Mouse (Mus musculus) neural tube, embryonic 11.5 days (tissue): ENCODE results near the gene Rdh9. TPM values are rescaled to one million over a fixed set of nuclear protein-coding genes. Genes with fewer than 3 reads are reported as not detected.
A peak's percentile ranks its signal among the peaks of the same experiment; 100 is the strongest.

Source experiments
- ATAC-seq: fragments of 200-750 bp; cut with Nextera tagmentation; 2 replicates; pipeline ENCODE4 v1.8.0; 2017; ENCODE audit warnings: moderate number of reproducible peaks, mild to moderate bottlenecking, moderate TSS enrichment, moderate library complexity; ENCODE audit not compliant: insufficient read depth, low FRiP score, low TSS enrichment
- DNase-seq: peaks from one replicate; pipeline ENCODE4 v3.0.0-alpha.2; 2015; ENCODE audit warnings: low spot score
- H3K27ac ChIP-seq: fragments of 300-500 bp; sonication (generic); 2 replicates; pipeline ENCODE4 v1.5.1; 2014; ENCODE audit warnings: low read depth, mild to moderate bottlenecking, low read length
- H3K27me3 ChIP-seq: fragments of 300-500 bp; sonication (generic); 2 replicates; pipeline ENCODE4 v1.6.1; 2014; ENCODE audit warnings: mild to moderate bottlenecking, low read length, mixed read lengths; ENCODE audit not compliant: control insufficient read depth, insufficient read depth
- H3K36me3 ChIP-seq: fragments of 300-500 bp; sonication (generic); 2 replicates; pipeline ENCODE4 v1.6.1; 2014; ENCODE audit warnings: mild to moderate bottlenecking, low read length, moderate library complexity, mixed read lengths; ENCODE audit not compliant: control insufficient read depth, insufficient read depth
- H3K4me1 ChIP-seq: fragments of 300-500 bp; sonication (generic); 2 replicates; pipeline ENCODE4 v1.6.1; 2014; ENCODE audit warnings: low read length, mixed read lengths; ENCODE audit not compliant: control insufficient read depth, insufficient read depth
- H3K4me2 ChIP-seq: fragments of 300-500 bp; sonication (generic); 2 replicates; pipeline ENCODE4 v1.6.1; 2014; ENCODE audit warnings: low read depth, mild to moderate bottlenecking, moderate library complexity
- H3K4me3 ChIP-seq: fragments of 300-500 bp; sonication (generic); 2 replicates; pipeline ENCODE4 v1.5.1; 2014; ENCODE audit warnings: low read depth, low read length
- H3K9ac ChIP-seq: fragments of 300-500 bp; sonication (generic); 2 replicates; pipeline ENCODE4 v1.6.1; 2014; ENCODE audit warnings: mild to moderate bottlenecking, low read length
- H3K9me3 ChIP-seq: fragments of 300-500 bp; sonication (generic); 2 replicates; pipeline ENCODE4 v1.6.1; 2016; ENCODE audit warnings: low read length; ENCODE audit not compliant: control insufficient read depth
- WGBS: fragments of 180-500 bp; shearing (Covaris S2); extraction: QIAGEN DNeasy Blood & Tissue Kit; methylation state at CpG from one replicate; pipeline ENCODE4 v1.1.7; 2014; 5-methylcytosine and 5-hydroxymethylcytosine counted together
- polyA plus RNA-seq: library from polyadenylated mRNA; unstranded; fragments of >200 nt; fragmentation: Nextera tagmentation; extraction: Ambion mirVana; gene quantifications from 2 replicates; pipeline ENCODE4 v1.2.1, GENCODE M21; 2014

Rdh9 gene
- polyA plus RNA-seq, 1 experiment from 2014 or later, result not detected

DNA sequence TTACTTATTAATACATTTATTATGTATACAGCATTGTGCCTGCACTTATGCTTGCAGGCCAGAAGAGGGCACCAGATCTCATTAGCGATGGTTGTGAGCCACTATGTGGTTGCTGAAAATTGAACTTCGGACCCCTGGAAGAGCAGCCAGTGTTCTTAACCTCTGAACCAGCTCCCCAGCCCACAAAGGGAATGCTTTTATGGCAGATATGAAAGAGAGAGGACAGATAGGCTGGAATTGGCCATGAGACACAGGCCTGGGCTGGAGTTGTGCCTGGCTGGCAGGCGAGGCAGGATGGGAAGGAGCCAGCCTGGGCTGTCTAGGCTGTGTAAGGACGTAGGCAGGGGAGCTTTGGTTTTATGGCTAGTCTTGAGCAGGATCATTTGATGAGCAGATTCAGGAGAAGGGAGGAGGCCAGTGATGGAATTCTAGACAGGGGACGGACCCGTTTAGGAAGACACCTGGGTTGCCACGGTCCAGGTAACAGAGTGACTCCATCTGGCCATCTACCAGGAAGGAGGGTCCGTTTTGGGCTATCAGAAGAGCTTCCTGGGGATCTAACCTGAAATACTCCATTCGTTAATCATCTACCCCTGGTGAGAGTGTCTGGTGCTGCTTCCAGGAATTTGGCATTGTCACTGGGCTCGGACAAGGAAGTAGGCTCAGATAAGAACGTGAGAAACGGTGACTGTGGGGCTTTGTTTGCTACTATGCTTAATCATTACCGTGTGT lies 37.9 kb upstream of the Rdh9 start:
- no peak overlapping the region for H3K4me3 ChIP-seq
- no peak overlapping the region for H3K4me2 ChIP-seq
- H3K27me3 ChIP-seq, result no peaks in the 10 kb centered on the region
- no peak overlapping the region for H3K27ac ChIP-seq
- peaks cover 13% of the 10 kb centered on the region for H3K36me3 ChIP-seq
- ATAC-seq, result no peak
- WGBS, result 56% methylated on average over 13 of the region's 13 CpGs
- H3K9me3 ChIP-seq, result no peaks in the 10 kb centered on the region
- DNase-seq, result peak; percentile 33
- no peak overlapping the region for H3K9ac ChIP-seq
- peaks cover 6% of the 10 kb centered on the region; the same call in 1 of the 2 replicates for H3K4me1 ChIP-seq

GRCm38 (mm10) chr10:127739083-127739660 lies 37.0 kb upstream of the Rdh9 start, which contains the start of gene Zbtb39:
TSS of gene Zbtb39 (plus strand) at chr10:127739538.
- peak; percentile 82 for ATAC-seq
- peak; percentile 87 for DNase-seq

DNA sequence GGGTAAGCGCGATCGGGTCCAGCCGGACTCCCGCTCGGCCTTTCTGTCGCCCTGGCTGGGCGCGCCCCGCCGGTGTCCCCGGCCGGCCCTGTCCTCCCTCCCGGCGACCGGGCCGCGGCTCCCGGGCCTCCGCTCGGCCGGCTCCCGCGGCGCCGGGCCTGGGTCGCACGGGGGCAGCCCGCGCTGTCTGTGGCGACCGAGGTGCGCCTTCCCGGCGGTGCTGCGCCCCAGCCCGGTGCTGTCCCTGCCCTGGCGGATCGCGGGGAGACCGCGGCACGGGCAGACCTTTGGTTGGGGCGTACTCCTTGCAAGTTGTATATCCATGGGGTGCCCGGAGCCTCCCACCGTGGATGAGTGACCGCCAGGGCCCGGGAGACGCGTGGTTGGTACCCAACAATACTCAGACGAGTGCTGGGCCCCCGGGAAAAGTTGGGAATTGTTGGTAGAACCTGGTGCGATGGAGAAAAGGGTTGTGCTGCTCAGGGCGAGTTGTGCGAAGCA lies 36.5 kb upstream of the Rdh9 start:
- H3K4me2 ChIP-seq, result peak overlapping the region; percentile 53
- H3K27ac ChIP-seq, result peak overlapping the region; percentile 56
- peak overlapping the region; percentile 98 for H3K9ac ChIP-seq
- peak overlapping the region; percentile 99 for H3K4me3 ChIP-seq
- DNase-seq (peak; percentile 60), ATAC-seq (peak; percentile 45; the same call in 1 of the 2 replicates)
- under 1% methylated on average over 31 of the region's 55 CpGs for WGBS
- peaks cover 26% of the 10 kb centered on the region for H3K36me3 ChIP-seq
- H3K27me3 ChIP-seq, result no peaks in the 10 kb centered on the region
- H3K4me1 ChIP-seq, result peaks cover 6% of the 10 kb centered on the region; the same call in 1 of the 2 replicates
- no peaks in the 10 kb centered on the region for H3K9me3 ChIP-seq

More at GRCm38 (mm10) chr10:127739083-127739660, 37.0 kb upstream of the Rdh9 start, which contains the start of gene Zbtb39:
- H3K36me3 ChIP-seq, result peaks cover 21% of the 10 kb centered on the region
- peak within 1 kb of the TSS; percentile 56 for H3K27ac ChIP-seq
- no peaks in the 10 kb centered on the region for H3K27me3 ChIP-seq
- H3K4me2 ChIP-seq, result peak within 1 kb of the TSS; percentile 53
- WGBS, result 4% methylated on average over 26 of the region's 61 CpGs
- peaks cover 6% of the 10 kb centered on the region; the same call in 1 of the 2 replicates for H3K4me1 ChIP-seq
- no peaks in the 10 kb centered on the region for H3K9me3 ChIP-seq
- H3K4me3 ChIP-seq, result peak within 1 kb of the TSS; percentile 99
- H3K9ac ChIP-seq, result peak within 1 kb of the TSS; percentile 98

DNA sequence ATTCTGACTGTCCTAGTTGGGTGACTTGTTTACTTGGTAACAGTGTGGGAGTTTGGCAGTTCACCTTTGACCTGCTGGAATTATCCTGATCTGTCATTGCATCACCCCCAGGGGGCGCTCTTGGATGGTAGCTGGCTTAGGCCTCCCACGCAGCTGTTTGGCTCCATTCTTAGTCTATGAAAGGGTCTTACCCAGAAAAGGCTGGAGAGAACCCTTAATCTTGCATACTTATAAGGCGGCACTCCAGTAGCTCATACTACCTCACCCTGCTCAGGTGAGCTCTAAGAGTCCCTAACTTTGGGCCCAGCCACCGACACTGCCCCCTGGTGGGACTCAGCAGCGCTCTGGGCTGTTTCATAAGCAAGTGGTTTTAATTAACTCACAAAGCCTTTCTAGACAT lies 31.5 kb upstream of the Rdh9 start:
- ATAC-seq, result no peak

GRCm38 (mm10) chr10:127745886-127746285 lies 30.3 kb upstream of the Rdh9 start:
- no peak overlapping the region for H3K4me2 ChIP-seq
- no peaks in the 10 kb centered on the region for H3K27me3 ChIP-seq
- ATAC-seq (no peak), DNase-seq (no peak)
- H3K9me3 ChIP-seq, result no peaks in the 10 kb centered on the region
- no peak overlapping the region for H3K9ac ChIP-seq
- H3K36me3 ChIP-seq, result peaks cover 28% of the 10 kb centered on the region
- peaks cover 14% of the 10 kb centered on the region for H3K4me1 ChIP-seq
- WGBS, result 77% methylated on average over 5 of the region's 5 CpGs
- no peak overlapping the region for H3K27ac ChIP-seq
- no peak overlapping the region for H3K4me3 ChIP-seq

More for the DNA sequence above, 31.5 kb upstream of the Rdh9 start:
- Histone ChIP-seq H3K4me2 (no peak overlapping the region), H3K36me3 (peaks cover 28% of the 10 kb centered on the region), H3K9me3 (no peaks in the 10 kb centered on the region), H3K4me3 (no peak overlapping the region), H3K27ac (no peak overlapping the region), H3K4me1 (peaks cover 16% of the 10 kb centered on the region), H3K27me3 (no peaks in the 10 kb centered on the region), H3K9ac (no peak overlapping the region)
- 70% methylated on average over 5 of the region's 5 CpGs for WGBS
- peak; percentile 43 for DNase-seq

GRCm38 (mm10) chr10:127747254-127747653 lies 28.9 kb upstream of the Rdh9 start:
- no peak for ATAC-seq
- H3K9ac ChIP-seq, result no peak overlapping the region
- no peak for DNase-seq
- no peaks in the 10 kb centered on the region for H3K27me3 ChIP-seq
- peaks cover 13% of the 10 kb centered on the region for H3K4me1 ChIP-seq
- no peak overlapping the region for H3K27ac ChIP-seq
- H3K9me3 ChIP-seq, result no peaks in the 10 kb centered on the region
- H3K4me3 ChIP-seq, result no peak overlapping the region
- WGBS, result 92% methylated on average over 8 of the region's 8 CpGs
- no peak overlapping the region for H3K4me2 ChIP-seq
- H3K36me3 ChIP-seq, result peaks cover 21% of the 10 kb centered on the region

DNA sequence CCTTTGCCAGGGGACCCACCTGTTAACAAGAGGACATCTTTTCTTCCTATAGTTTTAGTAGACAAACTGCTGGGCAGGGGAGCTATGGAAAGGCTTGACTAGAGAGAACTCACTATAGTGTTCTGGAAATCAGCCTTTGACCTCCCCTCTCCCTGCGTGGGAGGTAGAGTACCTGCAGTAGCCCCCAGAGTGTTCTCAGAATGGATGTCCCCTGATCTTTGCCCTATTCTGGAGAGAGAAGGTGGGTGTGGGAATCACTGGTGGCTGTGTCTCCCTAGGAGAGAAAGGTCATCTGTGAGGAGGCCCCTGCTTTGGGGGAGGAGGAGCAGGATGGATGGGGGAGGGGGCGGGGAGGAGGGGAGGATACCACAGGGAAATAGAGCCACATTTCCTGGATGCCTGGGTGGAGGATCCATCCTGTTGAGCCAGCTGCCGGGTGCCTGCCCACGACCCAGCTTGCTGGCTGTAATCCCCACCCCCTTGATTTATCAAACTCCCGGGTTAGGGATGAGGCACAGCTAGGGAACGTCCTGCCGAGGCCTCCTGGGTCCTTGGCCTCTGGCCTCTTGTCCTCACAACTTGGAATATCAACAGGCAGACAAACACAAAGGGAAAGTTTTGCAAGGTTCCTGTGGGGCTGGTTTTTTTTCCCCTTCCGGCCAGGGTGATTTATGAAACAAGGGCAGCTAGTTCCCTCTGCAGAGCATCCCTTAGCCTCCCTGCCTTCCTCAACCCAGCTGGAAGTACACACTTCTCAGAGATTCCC lies 27.2 kb upstream of the Rdh9 start:
- no peaks in the 10 kb centered on the region for H3K9me3 ChIP-seq
- H3K4me2 ChIP-seq, result peak overlapping the region; percentile 7; the same call in 1 of the 2 replicates
- H3K4me3 ChIP-seq, result no peak overlapping the region
- peaks cover 13% of the 10 kb centered on the region for H3K4me1 ChIP-seq
- H3K36me3 ChIP-seq, result peaks cover 8% of the 10 kb centered on the region
- ATAC-seq (no peak), DNase-seq (peak; percentile 23)
- no peak overlapping the region for H3K27ac ChIP-seq
- no peaks in the 10 kb centered on the region for H3K27me3 ChIP-seq
- WGBS, result 5% methylated on average over 8 of the region's 8 CpGs
- H3K9ac ChIP-seq, result no peak overlapping the region

DNA sequence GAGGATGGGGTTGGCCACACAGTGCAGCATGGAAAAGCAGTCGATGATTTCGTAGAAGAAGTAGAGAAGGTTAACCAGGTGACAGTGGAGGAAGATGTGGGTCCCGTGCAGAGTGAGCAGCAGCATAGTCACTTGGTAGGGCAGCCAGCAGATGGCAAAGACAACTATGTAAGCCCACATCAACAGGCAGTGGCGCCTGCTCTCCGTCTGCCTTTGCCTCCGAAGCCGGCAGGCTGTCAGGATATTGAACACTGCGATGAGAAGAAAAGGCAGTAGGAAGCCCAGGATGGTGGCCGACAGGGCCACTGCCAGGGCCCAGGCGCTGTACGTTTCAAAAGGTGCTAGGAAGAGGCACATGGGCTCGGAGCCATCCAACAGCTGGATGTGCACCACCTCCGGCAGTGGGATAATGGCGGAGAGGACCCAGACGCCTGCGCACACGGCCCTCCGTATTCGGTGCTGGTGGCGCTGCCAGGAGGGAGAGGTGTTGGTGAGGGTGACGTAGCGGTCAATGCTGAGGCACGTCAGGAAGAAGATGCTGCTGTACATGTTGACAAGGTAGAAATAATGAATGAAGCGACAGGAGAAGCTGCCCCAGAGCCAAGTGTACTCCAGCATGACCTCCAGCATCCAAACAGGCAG lies 25.9 kb upstream of the Rdh9 start:
- no peak for DNase-seq
- no peak for ATAC-seq
- Histone ChIP-seq H3K4me2 (peak overlapping the region; percentile 14; the same call in 1 of the 2 replicates), H3K27ac (no peak overlapping the region), H3K4me3 (no peak overlapping the region), H3K9ac (no peak overlapping the region), H3K9me3 (no peaks in the 10 kb centered on the region), H3K27me3 (no peaks in the 10 kb centered on the region), H3K36me3 (peaks cover 3% of the 10 kb centered on the region), H3K4me1 (peaks cover 13% of the 10 kb centered on the region)
- 47% methylated on average over 24 of the region's 24 CpGs for WGBS
